Mouse (Mus musculus) kidney, postnatal 0 days (tissue): ENCODE measurements around the gene Pa2g4. TPM values are rescaled to one million over a fixed set of nuclear protein-coding genes. Genes with fewer than 3 reads are reported as not detected.

ENCODE experiments used
- ATAC-seq: fragments of 200-750 bp; cut with Nextera tagmentation; replicated peaks from 2 replicates; pipeline ENCODE4 v1.8.0; 2017; ENCODE audit warnings: low read depth, moderate number of reproducible peaks, moderate TSS enrichment, moderate library complexity; ENCODE audit not compliant: low FRiP score
- DNase-seq: peaks from one replicate; pipeline ENCODE4 v3.0.0-alpha.2; 2016; ENCODE audit warnings: low spot score
- H3K27ac ChIP-seq: fragments of 300-500 bp; sonication (generic); 2 replicates; pipeline ENCODE4 v1.5.1; 2014; ENCODE audit warnings: mild to moderate bottlenecking
- H3K27me3 ChIP-seq: fragments of 300-500 bp; sonication (generic); 2 replicates; pipeline ENCODE4 v1.6.1; 2014; ENCODE audit warnings: low read length, mixed read lengths; ENCODE audit not compliant: insufficient read depth
- H3K36me3 ChIP-seq: fragments of 300-500 bp; sonication (generic); 2 replicates; pipeline ENCODE4 v1.6.1; 2014; ENCODE audit warnings: low read length, mixed read lengths; ENCODE audit not compliant: insufficient read depth
- H3K4me1 ChIP-seq: fragments of 300-500 bp; sonication (generic); replicated peaks from 2 replicates; pipeline ENCODE4 v1.6.1; 2014; ENCODE audit warnings: antibody characterized with exemption, low read length, mixed read lengths; ENCODE audit not compliant: insufficient read depth
- H3K4me2 ChIP-seq: fragments of 300-500 bp; sonication (generic); 2 replicates; pipeline ENCODE4 v1.6.1; 2014; ENCODE audit warnings: mild to moderate bottlenecking, low read length, moderate library complexity, mixed read lengths
- H3K4me3 ChIP-seq: fragments of 300-500 bp; sonication (generic); replicated peaks from 2 replicates; pipeline ENCODE4 v1.5.1; 2014; ENCODE audit warnings: low read depth, low read length
- H3K9ac ChIP-seq: fragments of 300-500 bp; sonication (generic); 2 replicates; pipeline ENCODE4 v1.6.1; 2014; ENCODE audit warnings: low read depth, low read length
- H3K9me3 ChIP-seq: fragments of 300-500 bp; sonication (generic); replicated peaks from 2 replicates; pipeline ENCODE4 v1.6.1; 2016; ENCODE audit warnings: low read length, inconsistent platforms, mixed read lengths
- CTCF ChIP-seq: IDR thresholded peaks from 2 replicates; pipeline ENCODE4 v1.5.1; 2016; ENCODE audit warnings: antibody characterized with exemption, low read depth, mild to moderate bottlenecking, moderate library complexity
- WGBS: fragments of 180-500 bp; shearing (Covaris S2); extraction: QIAGEN DNeasy Blood & Tissue Kit; methylation state at CpG from one replicate; pipeline ENCODE4 v1.1.7; 2014; 5-methylcytosine and 5-hydroxymethylcytosine counted together
- polyA plus RNA-seq: library from polyadenylated mRNA; unstranded; fragments of >200 nt; fragmentation: Nextera tagmentation; extraction: Ambion mirVana; gene quantifications from 2 replicates; pipeline ENCODE4 v1.2.1, GENCODE M21; 2015

Gene Pa2g4
- polyA plus RNA-seq, 1 experiment from 2014 or later = 124 TPM

DNA sequence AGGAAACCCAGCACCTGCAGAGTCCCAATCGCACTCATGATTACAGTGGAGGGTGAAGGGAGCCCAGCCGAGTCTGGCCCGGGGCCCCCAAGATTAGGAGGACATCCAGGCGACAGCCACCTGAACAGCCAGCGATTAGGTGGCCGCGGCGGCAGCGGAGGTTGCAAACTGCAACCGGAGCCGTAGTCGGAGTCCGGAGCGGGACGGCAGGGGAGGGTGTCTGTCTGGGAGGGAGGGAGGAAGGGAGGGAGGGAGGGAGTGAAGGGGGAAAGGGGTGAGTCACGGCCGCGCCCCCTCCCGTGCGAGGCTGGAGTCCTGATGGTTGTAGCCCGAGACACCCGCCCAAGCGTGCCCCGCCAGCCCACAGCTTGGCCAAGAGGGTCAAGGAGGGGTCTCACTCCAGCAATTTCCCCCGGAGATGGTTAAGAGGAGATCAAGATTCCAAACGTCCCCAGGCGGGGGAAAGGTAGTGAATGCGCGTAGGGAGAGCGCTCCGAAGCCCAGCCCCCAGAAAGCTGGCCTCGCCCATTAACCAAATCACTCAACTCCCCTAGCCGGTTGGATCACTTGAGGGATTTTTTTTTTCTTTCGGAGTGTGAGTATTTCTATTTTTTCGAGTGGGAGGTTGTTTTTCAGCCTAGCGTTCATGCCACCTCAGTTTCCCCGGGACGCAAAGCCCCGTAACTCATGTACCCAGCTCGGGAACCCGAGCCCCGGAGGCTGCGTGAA lies 23.8 kb upstream of the Pa2g4 start, which contains the start of gene Erbb3:
Gene Erbb3 (minus strand): TSS at position 189 of the 729 bp plus-strand sequence.
- under 1% methylated on average over 43 of the region's 43 CpGs for WGBS
- peak within 1 kb of the TSS; percentile 95 for H3K27ac ChIP-seq
- no peak for TF ChIP-seq CTCF
- H3K36me3 ChIP-seq = no peaks in the 10 kb centered on the region
- H3K4me3 ChIP-seq = peak within 1 kb of the TSS; percentile 71
- H3K9me3 ChIP-seq = no peaks in the 10 kb centered on the region
- peak; percentile 73 for ATAC-seq
- H3K4me2 ChIP-seq = peak within 1 kb of the TSS; percentile 99
- H3K4me1 ChIP-seq = 0 out of 2 replicates have a peak, but pooled peaks cover 3% of the 10 kb centered on the region
- peak within 1 kb of the TSS; percentile 65 for H3K9ac ChIP-seq
- peak; percentile 63 for DNase-seq
- no peaks in the 10 kb centered on the region for H3K27me3 ChIP-seq

DNA sequence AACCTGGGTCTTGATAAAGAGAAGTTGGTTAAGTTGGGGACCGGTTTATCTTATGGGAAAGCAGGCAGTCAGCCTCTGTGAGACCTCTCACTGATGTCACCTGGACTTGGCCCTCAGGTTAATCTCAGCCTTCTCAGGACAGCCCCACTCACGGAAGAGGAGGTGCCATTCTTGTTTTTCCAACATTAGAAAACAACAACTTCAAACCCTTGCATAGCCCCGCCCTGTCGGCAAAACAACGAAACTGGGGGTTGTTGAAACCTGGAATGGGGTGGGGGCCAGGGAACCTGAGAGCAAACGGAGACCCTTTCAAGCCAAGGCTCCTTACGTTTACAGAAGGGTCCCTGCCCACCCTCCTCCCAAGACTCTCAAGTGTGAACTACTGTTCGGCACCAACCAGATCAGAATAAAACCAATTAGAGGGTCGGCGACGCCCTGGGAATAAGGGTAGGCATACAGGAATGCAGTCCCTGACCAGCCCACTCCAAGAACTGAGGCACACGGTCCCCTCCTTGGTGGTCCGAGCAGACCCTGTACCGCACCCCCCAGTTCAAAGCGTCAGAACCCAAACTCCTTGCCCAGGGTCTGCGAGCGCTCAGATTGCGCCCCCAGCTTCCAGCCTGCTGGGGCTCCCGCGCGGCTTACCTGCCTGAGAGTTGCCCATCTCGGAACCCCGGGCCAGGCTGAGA lies 23.1 kb upstream of the Pa2g4 start:
- H3K4me1 ChIP-seq = peaks cover 3% of the 10 kb centered on the region; the same call in 1 of the 2 replicates
- peak overlapping the region; percentile 99 for H3K4me2 ChIP-seq
- H3K9ac ChIP-seq = peak overlapping the region; percentile 65
- no peaks in the 10 kb centered on the region for H3K36me3 ChIP-seq
- TF ChIP-seq CTCF = no peak
- peak overlapping the region; percentile 95 for H3K27ac ChIP-seq
- H3K27me3 ChIP-seq = no peaks in the 10 kb centered on the region
- DNase-seq (no peak), ATAC-seq (0 out of 2 replicates have a peak, but pooled peaks have one; percentile 9)
- peak overlapping the region; percentile 71 for H3K4me3 ChIP-seq
- 3% methylated on average over 23 of the region's 23 CpGs for WGBS
- H3K9me3 ChIP-seq = no peaks in the 10 kb centered on the region

DNA sequence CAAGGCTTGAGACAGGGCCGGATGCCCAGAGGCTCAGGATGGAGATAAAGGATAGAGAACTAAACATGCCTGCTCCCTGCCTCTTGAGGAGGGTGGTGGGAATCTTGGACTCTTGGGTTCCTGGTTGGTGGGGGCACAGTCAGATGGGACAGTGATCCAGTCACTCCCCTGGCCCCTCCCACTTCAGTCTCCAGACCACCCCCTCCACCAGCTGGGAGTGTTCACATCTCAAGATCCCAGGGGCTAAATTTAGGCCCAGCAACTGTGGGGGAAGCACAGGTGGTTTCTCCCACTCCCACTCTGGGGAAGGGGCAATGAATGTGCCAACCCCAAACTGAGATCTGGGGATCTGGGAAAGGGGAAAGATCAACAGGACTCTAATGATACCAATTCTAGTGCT lies 22.3 kb upstream of the Pa2g4 start:
- H3K36me3 ChIP-seq = no peaks in the 10 kb centered on the region
- peak overlapping the region; percentile 99 for H3K4me2 ChIP-seq
- no peak overlapping the region for H3K9ac ChIP-seq
- no peaks in the 10 kb centered on the region for H3K9me3 ChIP-seq
- peaks cover 3% of the 10 kb centered on the region; the same call in 1 of the 2 replicates for H3K4me1 ChIP-seq
- peak overlapping the region; percentile 95 for H3K27ac ChIP-seq
- WGBS = 71% methylated on average over 1 of the region's 1 CpGs
- H3K4me3 ChIP-seq = peak overlapping the region; percentile 71; the same call in 1 of the 2 replicates
- DNase-seq (no peak), ATAC-seq (no peak)
- H3K27me3 ChIP-seq = no peaks in the 10 kb centered on the region
- TF ChIP-seq CTCF = no peak

DNA sequence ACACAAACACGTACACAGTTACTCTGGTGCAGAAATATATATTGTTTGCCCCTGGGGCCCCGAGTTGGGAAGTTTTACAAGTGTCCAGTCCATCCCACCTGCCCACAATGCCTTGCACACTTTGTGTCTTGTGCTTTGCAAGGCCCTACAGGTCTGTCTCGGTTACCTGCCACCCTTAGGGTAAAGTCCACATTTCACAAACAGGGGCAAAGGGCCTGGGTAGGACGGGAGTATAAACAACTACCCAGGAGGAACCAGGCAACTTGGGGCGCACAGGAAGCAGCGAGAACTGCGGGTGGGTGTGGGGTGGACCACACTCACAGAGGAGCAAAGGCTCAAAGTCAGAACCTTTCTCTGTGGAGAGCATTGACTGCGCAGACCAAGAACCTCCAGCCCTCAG lies 21.9 kb upstream of the Pa2g4 start:
- Histone ChIP-seq H3K4me2 (peak overlapping the region; percentile 99), H3K4me3 (no peak overlapping the region; the same call in 1 of the 2 replicates), H3K9me3 (no peaks in the 10 kb centered on the region), H3K27me3 (no peaks in the 10 kb centered on the region), H3K36me3 (no peaks in the 10 kb centered on the region), H3K9ac (no peak overlapping the region), H3K4me1 (peaks cover 3% of the 10 kb centered on the region; the same call in 1 of the 2 replicates), H3K27ac (peak overlapping the region; percentile 95)
- TF ChIP-seq CTCF = no peak
- DNase-seq = no peak
- ATAC-seq = peak; percentile 31
- 49% methylated on average over 8 of the region's 8 CpGs for WGBS

DNA sequence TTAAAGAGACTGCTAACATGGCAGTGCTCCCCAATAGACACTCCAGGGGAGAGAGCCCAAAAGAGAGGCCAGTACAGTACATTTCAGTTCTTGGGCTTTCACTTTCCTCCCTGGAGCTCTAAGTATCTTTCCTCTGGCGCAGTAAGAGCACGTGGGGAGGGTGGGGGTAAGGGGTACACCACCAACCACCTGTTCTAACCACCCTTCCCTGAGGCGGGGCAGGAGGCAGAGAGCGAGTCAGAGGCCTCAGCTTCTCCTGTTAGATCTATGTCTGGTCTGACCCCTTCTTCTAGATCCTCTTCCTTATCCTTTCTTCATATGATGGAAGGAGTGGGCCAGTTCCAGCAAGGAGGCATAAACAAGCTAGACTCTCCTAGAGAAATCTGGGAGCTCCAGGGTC lies 21.3 kb upstream of the Pa2g4 start:
- H3K4me3 ChIP-seq = no peak overlapping the region
- peaks cover 3% of the 10 kb centered on the region; the same call in 1 of the 2 replicates for H3K4me1 ChIP-seq
- DNase-seq (no peak), ATAC-seq (no peak)
- 63% methylated on average over 4 of the region's 4 CpGs for WGBS
- TF ChIP-seq CTCF = no peak
- no peaks in the 10 kb centered on the region for H3K36me3 ChIP-seq
- peak overlapping the region; percentile 27; the same call in 1 of the 2 replicates for H3K9ac ChIP-seq
- no peaks in the 10 kb centered on the region for H3K9me3 ChIP-seq
- H3K27me3 ChIP-seq = no peaks in the 10 kb centered on the region
- no peak overlapping the region for H3K27ac ChIP-seq
- no peak overlapping the region for H3K4me2 ChIP-seq

DNA sequence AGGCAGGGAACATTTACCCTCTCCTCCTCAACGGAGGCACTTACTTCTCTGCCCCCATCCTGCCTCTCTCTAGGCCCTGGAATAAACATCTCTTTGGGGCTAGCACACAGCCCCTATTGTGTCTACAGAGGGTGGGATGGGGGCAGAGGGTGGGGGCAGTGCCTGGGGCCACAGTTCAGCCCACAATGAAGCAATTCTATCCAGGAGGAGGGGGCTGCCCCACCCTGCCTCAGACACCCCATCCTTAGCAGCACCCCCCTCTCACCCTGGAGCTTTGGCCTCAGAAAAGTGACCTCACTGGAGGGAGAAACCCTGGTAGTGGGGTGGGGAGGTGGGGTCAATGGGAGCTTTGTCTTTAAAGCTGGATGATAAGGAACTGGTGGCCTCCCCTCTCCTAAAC lies 20.8 kb upstream of the Pa2g4 start:
- H3K9me3 ChIP-seq = no peaks in the 10 kb centered on the region
- no peak for TF ChIP-seq CTCF
- no peak overlapping the region for H3K9ac ChIP-seq
- no peak overlapping the region for H3K4me3 ChIP-seq
- DNase-seq = no peak
- H3K36me3 ChIP-seq = no peaks in the 10 kb centered on the region
- 17% methylated on average over 1 of the region's 1 CpGs for WGBS
- no peaks in the 10 kb centered on the region for H3K27me3 ChIP-seq
- H3K27ac ChIP-seq = no peak overlapping the region
- no peak for ATAC-seq
- peaks cover 3% of the 10 kb centered on the region; the same call in 1 of the 2 replicates for H3K4me1 ChIP-seq
- no peak overlapping the region for H3K4me2 ChIP-seq
